Mouse (Mus musculus) heart, adult 11 months (tissue): ENCODE measurements around the gene Gm49721.
A peak's percentile ranks its signal among the peaks of the same experiment; 100 is the strongest.
"Not testable (repeated sequence)": the region's sequence is repeated elsewhere in the genome, so short reads cannot be mapped to it uniquely, and the experiment has no call there.

Experiments used
- DNase-seq: peaks from one replicate; pipeline ENCODE4 v3.0.0; 2022

Gene Gm49721

GRCm38 (mm10) chr17:7084523-7084922, 105.8 kb downstream of the Gm49721 start:
- DNase-seq: not testable (repeated sequence)

DNA sequence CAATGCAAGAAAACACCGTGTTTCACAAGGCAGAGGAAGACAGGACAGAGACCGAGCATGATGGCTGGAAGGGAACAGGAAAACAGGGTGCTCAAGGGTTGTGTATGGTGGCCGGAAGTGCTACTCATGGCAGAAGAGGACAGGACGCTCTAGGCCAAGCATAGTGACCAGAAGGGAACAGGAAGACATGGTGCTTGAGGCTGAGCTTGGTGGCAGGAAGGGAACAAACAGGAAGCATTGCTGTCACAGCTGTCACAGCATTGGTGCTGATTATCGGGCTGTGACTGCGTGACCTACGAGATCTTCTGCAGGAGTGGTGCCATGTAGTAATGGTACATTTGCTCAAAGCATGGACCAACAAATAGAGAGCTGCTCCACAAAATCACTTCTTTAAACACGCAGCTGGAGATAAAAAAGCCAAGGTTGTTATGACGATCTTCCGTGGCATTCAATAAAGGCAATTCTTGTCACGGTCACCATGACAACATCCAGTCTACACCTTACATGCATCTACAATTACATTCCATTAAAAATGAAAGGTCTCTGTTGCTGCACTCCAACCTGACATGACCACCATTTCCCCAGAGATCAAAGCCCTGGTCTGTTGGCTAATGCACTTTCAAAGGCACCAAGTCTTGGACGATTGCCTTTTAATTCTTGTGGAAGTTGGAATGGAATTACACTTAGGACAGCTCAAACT, 106.9 kb downstream of the Gm49721 start:
- DNase-seq: not testable (repeated sequence)

DNA sequence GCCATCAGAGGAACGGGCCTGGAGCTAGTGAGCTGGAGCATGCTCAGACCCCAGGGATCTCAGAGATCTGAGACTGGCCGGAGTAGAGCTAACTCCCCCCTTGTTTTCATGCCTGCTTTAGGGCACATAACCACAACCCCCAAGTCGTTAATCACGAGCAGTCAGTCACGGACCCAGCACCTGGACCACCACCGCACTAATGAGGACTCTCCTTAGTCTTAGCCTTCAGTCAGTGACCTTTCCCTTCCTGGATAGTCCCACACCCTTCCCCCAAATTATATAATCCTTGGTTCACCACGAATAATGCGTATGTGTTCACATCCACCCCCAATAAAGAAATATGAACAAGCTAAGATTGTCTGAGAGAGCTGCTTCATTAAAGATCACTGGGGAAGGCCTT, 108.1 kb downstream of the Gm49721 start:
- peak; percentile 78 for DNase-seq
